Mouse (Mus musculus): ENCODE results near the gene Slc41a2. TPM values are rescaled to one million over a fixed set of nuclear protein-coding genes. Genes with fewer than 3 reads are reported as not detected.

Slc41a2 gene
- polyA plus RNA-seq, 1 experiment from 2014 or later = 1.0 TPM

GRCm38 (mm10) chr10:83184480-83185069 is 153.1 kb downstream of the Slc41a2 start:
- no peaks in the 10 kb centered on the region for H3K27me3 ChIP-seq (replicated peaks)
- no peak overlapping the region for H3K4me3 ChIP-seq
- no peak for ATAC-seq (ENCODE audit: insufficient number of reproducible peaks, low FRiP score)
- H3K9ac ChIP-seq = no peak overlapping the region
- WGBS = 44% methylated on average over 7 of the region's 7 CpGs
- no peaks in the 10 kb centered on the region for H3K9me3 ChIP-seq (replicated peaks)
- no peaks in the 10 kb centered on the region for H3K36me3 ChIP-seq
- H3K4me2 ChIP-seq = no peak overlapping the region
- peaks cover 32% of the 10 kb centered on the region for H3K4me1 ChIP-seq (replicated peaks)
- H3K27ac ChIP-seq (ENCODE audit: poor library complexity, severe bottlenecking) = no peak overlapping the region

DNA sequence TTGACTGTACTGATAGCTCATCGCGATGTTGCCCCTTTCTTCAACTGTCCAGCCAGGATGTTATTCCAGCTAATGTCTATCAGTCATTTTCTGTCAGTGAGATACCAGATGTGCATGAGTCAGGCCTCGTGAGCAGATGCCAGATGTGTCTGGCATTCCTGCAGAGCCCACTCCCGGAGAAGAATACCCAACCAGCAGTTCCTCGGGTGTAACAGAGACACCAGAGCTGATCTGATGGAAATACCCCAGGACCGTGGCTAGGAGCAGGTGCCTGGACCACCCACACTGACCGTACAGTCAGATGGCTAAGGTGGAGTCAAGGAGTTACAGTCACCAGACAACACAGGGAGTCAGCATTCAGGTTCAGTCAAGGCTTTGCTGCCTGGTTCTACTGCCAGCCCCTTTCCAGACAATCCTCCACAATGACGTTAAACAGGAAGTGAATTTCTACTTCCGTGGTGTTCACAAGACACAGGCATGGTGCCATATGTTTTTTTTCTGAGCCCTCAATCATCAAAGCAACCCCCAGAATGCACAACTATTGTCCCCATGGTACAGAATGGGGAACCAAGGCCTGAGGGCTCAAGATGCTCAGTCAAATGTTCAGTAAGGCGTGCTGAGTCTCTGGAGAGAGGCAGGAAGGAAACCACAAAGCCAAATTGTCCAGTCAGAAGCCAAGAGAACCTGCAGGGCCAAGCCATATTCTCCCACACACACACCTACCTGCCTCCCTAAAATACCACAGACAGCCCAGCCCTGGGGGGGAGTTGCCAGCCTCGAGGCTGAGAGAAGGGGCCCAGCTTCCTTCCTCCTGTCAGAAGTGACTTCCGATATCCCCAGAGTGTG is 153.8 kb downstream of the Slc41a2 start:
- ATAC-seq (ENCODE audit: insufficient number of reproducible peaks, low FRiP score) = no peak
- Histone ChIP-seq H3K9ac (no peak overlapping the region), H3K27me3 (replicated peaks) (no peaks in the 10 kb centered on the region), H3K4me3 (no peak overlapping the region), H3K4me2 (no peak overlapping the region), H3K27ac (ENCODE audit: poor library complexity, severe bottlenecking) (no peak overlapping the region), H3K36me3 (peaks cover 5% of the 10 kb centered on the region; the same call in 1 of the 2 replicates), H3K4me1 (replicated peaks) (peaks cover 32% of the 10 kb centered on the region), H3K9me3 (replicated peaks) (0 out of 2 replicates have a peak, but pooled peaks cover 7% of the 10 kb centered on the region)
- 40% methylated on average over 12 of the region's 12 CpGs for WGBS

DNA sequence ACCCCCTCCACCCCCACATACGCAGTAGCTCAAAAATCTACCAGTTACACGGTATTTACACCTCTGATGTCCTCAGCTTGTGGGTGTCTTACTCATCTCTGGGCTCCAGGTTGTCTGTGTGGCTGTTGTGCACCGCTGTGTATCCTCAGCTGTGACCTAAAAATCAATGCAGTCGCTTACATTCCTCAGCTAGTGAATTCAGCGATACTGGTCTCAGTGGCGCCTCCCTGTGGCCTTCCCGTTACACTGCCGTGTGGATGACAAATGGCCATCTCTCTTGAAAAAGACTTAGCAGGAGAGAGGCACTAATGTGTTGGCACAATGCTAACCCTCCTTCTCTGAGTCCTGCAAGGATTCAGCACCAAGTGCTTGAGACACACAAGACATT is 155.1 kb downstream of the Slc41a2 start:
- H3K4me1 ChIP-seq (replicated peaks) = peaks cover 31% of the 10 kb centered on the region
- no peak overlapping the region for H3K27ac ChIP-seq (ENCODE audit: poor library complexity, severe bottlenecking)
- H3K4me3 ChIP-seq = no peak overlapping the region
- no peak overlapping the region for H3K9ac ChIP-seq
- 0 out of 2 replicates have a peak, but pooled peaks cover 7% of the 10 kb centered on the region for H3K9me3 ChIP-seq (replicated peaks)
- WGBS = 40% methylated on average over 8 of the region's 8 CpGs
- H3K27me3 ChIP-seq (replicated peaks) = no peaks in the 10 kb centered on the region
- no peak for ATAC-seq (ENCODE audit: insufficient number of reproducible peaks, low FRiP score)
- peaks cover 5% of the 10 kb centered on the region; the same call in 1 of the 2 replicates for H3K36me3 ChIP-seq
- no peak overlapping the region for H3K4me2 ChIP-seq

- no peak for ATAC-seq (ENCODE audit: insufficient number of reproducible peaks, low FRiP score)
- 0 out of 2 replicates have a peak, but pooled peaks cover 7% of the 10 kb centered on the region for H3K9me3 ChIP-seq (replicated peaks)
- H3K27me3 ChIP-seq (replicated peaks) = no peaks in the 10 kb centered on the region
- no peak overlapping the region for H3K4me2 ChIP-seq
- peaks cover 25% of the 10 kb centered on the region for H3K4me1 ChIP-seq (replicated peaks)
- peaks cover 5% of the 10 kb centered on the region; the same call in 1 of the 2 replicates for H3K36me3 ChIP-seq
- 81% methylated on average over 15 of the region's 15 CpGs for WGBS
- H3K27ac ChIP-seq (ENCODE audit: poor library complexity, severe bottlenecking) = no peak overlapping the region
- H3K4me3 ChIP-seq = no peak overlapping the region
- H3K9ac ChIP-seq = no peak overlapping the region
Measured at GRCm38 (mm10) chr10:83181831-83182572, 155.7 kb downstream of the Slc41a2 start.

Other genes starting within 250 kb of the Slc41a2 start
- 0.59 and 0.62 TPM in 2 replicates for gene D10Wsu102e, start 22.3 kb upstream of the Slc41a2 start, polyA plus RNA-seq (2016; fragmentation: Nextera tagmentation; extraction: Ambion mirVana)
- gene Aldh1l2, start 196.3 kb upstream of the Slc41a2 start, polyA plus RNA-seq (2016; fragmentation: Nextera tagmentation; extraction: Ambion mirVana) = 13.3 and 14.8 TPM in 2 replicates
- gene Washc4, start 205.9 kb upstream of the Slc41a2 start, polyA plus RNA-seq (2016; fragmentation: Nextera tagmentation; extraction: Ambion mirVana) = 30.1 and 34.9 TPM in 2 replicates